9 mouse cellular contexts compared by ENCODE assay signal in genomic region chr8:126081279-126081678, GRCm38 (mm10).
DNase-seq lines count a peak whose midpoint lies in the region.
"Had no signal": no experiment of that assay in that cellular context is flagged by ENCODE, and none has a peak within 500 bp of the region (broad histone marks: within the 10 kb centered on the region; RNA-seq: fewer than 3 reads in every experiment).

No protein-coding gene starts in this region.

- DNase-seq in adrenal gland, adult (ENCODE audit: inconsistent age in 2 of 2, low spot score in 1 of 2): peak; percentile 16 to 50
- DNase-seq in adrenal gland, adult 18-20 months (ENCODE audit: low spot score in 2 of 2): no peak
- DNase-seq in kidney, postnatal 36 days: peak; percentile 13 to 14
- DNase-seq in kidney, postnatal 10 days: no peak
- DNase-seq in brain, adult 2 months (ENCODE audit: low read depth, low spot score): peak; percentile 89
- DNase-seq in forelimb bud, embryonic 11.5 days (ENCODE audit: low read depth, low spot score): peak; percentile 11
- no peak for DNase-seq in layer of hippocampus, postnatal 25 days (ENCODE audit: extremely low spot score in 1 of 2, low spot score in 1 of 2)
- no peak for DNase-seq in gastrocnemius, adult 8-10 months (ENCODE audit: low spot score in 2 of 2)
- DNase-seq: adrenal gland, postnatal 25 days had no signal

Comparison
In these comparisons a context has a peak if more than half of its experiments do, and no peak if none do; other contexts are left out.
1. DNase-seq: peak in adrenal gland, adult (2 of 2), kidney, postnatal 36 days (2 of 2), brain, adult 2 months (single experiment) and forelimb bud, embryonic 11.5 days (single experiment); none in adrenal gland, adult 18-20 months (0 of 2), kidney, postnatal 10 days (single experiment), layer of hippocampus, postnatal 25 days (0 of 2) and gastrocnemius, adult 8-10 months (0 of 2).